Mouse (Mus musculus) kidney, adult 2 months (tissue): ENCODE results near the gene Zc3h7b.

Experiments used
- CTCF ChIP-seq: fragments of 200-500 bp; conservative IDR thresholded peaks from 2 replicates; pipeline ENCODE4 v1.5.1; 2011; ENCODE audit warnings: low read depth, mild to moderate bottlenecking, control low read depth, low read length, moderate library complexity, mixed read lengths; ENCODE audit not compliant: insufficient read depth, insufficient read length
- POLR2A ChIP-seq: fragments of 200-500 bp; IDR thresholded peaks from one replicate; pipeline ENCODE4 v1.6.1; 2011; ENCODE audit warnings: low read depth, low read length, control low read depth

DNA sequence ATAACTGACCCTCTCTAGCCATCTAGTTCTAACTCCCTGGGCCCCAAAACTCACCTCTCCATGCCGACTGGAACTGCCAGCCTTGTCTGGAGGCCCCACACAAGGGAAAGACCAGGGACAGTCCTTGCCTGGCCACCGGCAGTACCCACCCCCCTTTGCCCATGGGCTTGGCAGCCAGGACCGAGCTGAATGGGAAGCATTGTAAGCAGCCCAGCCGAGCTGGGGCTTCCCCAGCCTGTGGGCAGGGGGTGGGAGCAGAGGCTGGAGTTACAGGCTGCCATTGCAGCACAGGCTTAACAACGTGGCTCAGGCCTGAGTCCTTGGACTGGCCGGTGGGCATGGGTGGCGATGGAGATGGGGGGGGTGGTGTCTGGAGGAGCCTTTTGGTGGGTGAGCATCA lies 47.7 kb upstream of the Zc3h7b start, which contains the start of gene Chadl:
- TF ChIP-seq CTCF (no peak), POLR2A (no peak)
